Mouse (Mus musculus): Measurements from ENCODE around the gene Serinc5. TPM values are rescaled to one million over a fixed set of nuclear protein-coding genes. Genes with fewer than 3 reads are reported as not detected.
A peak's percentile ranks its signal among the peaks of the same experiment; 100 is the strongest.

The Serinc5 gene
- polyA plus RNA-seq, 1 experiment from 2014 or later, result 21.0 TPM

DNA sequence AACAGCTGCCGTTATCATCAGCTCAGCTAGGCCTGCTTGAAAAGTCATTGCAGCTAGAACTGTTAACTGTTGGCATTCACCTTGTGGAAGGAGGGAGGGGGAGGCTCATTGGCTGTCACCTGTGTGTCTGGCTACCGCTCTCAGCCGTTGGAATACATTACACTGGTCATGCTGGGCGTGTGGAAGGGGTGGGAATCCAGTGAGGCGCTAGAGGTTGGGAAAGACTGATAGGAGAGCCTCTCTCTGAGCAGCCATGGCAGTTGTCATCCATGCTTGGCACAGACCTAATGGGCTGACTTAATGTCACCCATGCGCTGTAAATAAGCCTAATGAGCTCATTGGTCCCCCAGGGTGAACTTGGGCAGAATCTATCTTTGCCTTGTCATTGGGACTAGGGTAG, 120.9 kb downstream of the Serinc5 start:
- Histone ChIP-seq H3K27me3 (ENCODE audit: control insufficient read depth, insufficient read depth, low read length) (no peaks in the 10 kb centered on the region), H3K4me3 (ENCODE audit: low read depth, low read length) (no peak overlapping the region), H3K36me3 (ENCODE audit: control insufficient read depth, insufficient read depth, low read length) (no peaks in the 10 kb centered on the region), H3K9me3 (ENCODE audit: control insufficient read depth, low read length) (no peaks in the 10 kb centered on the region), H3K4me2 (ENCODE audit: low read depth) (no peak overlapping the region), H3K9ac (ENCODE audit: low read length) (no peak overlapping the region), H3K4me1 (ENCODE audit: control insufficient read depth, insufficient read depth, low read length) (peaks cover 4% of the 10 kb centered on the region; the same call in 1 of the 2 replicates), H3K27ac (ENCODE audit: low read depth, low read length) (no peak overlapping the region)
- DNase-seq (ENCODE audit: low spot score) (no peak), ATAC-seq (ENCODE audit: insufficient read depth, low FRiP score, low TSS enrichment) (no peak)
- WGBS, result 75% methylated on average over 6 of the region's 6 CpGs

DNA sequence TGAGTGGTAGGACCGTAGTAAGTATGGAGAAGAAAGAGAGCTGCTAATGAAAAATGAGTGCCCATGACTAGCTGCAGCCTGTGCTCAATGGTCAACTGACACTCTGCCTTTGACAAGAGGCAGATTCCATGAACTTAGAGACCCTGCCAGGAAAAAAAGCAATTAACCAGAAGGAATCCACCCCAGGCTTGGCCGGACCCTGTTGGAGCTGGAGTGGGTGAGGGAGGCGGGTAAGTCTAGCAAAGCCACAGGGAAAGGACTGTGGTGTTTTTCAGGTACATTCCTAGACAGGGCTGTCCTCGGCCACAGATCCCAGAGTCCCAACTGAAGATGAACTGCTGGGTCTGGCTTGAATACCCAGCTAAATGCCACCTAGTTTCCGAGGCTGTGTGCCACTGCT, 121.9 kb downstream of the Serinc5 start:
- 87% methylated on average over 5 of the region's 5 CpGs for WGBS
- ATAC-seq (ENCODE audit: insufficient read depth, low FRiP score, low TSS enrichment), result no peak
- H3K4me2 ChIP-seq (ENCODE audit: low read depth), result no peak overlapping the region
- no peaks in the 10 kb centered on the region for H3K9me3 ChIP-seq (ENCODE audit: control insufficient read depth, low read length)
- no peaks in the 10 kb centered on the region for H3K27me3 ChIP-seq (ENCODE audit: control insufficient read depth, insufficient read depth, low read length)
- H3K9ac ChIP-seq (ENCODE audit: low read length), result no peak overlapping the region
- H3K4me3 ChIP-seq (ENCODE audit: low read depth, low read length), result no peak overlapping the region
- no peaks in the 10 kb centered on the region for H3K36me3 ChIP-seq (ENCODE audit: control insufficient read depth, insufficient read depth, low read length)
- DNase-seq (ENCODE audit: low spot score), result no peak
- peaks cover 4% of the 10 kb centered on the region; the same call in 1 of the 2 replicates for H3K4me1 ChIP-seq (ENCODE audit: control insufficient read depth, insufficient read depth, low read length)
- H3K27ac ChIP-seq (ENCODE audit: low read depth, low read length), result no peak overlapping the region

DNA sequence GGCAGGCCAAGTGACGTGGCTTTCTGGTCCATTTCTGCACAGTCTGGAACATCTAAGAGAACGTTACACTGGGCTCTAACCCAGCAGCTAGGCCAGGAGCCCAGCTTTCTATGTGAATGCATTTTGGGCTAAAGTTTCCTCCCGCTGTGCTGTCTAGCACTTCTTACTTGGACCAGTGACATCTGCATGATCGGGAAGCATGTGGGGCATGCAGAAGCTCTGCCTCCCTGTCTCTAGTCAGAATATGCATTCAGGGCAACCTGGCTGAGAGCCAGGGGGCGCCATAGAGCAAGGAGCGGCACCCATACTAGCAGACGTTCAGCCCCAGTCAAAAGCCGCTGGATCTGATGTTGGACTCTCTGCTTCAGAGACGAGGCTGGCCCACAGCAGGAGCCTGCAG, 122.4 kb downstream of the Serinc5 start:
- H3K9me3 ChIP-seq (ENCODE audit: control insufficient read depth, low read length), result no peaks in the 10 kb centered on the region
- 45% methylated on average over 9 of the region's 9 CpGs for WGBS
- H3K4me3 ChIP-seq (ENCODE audit: low read depth, low read length), result no peak overlapping the region
- peaks cover 4% of the 10 kb centered on the region; the same call in 1 of the 2 replicates for H3K4me1 ChIP-seq (ENCODE audit: control insufficient read depth, insufficient read depth, low read length)
- DNase-seq (ENCODE audit: low spot score) (peak; percentile 54), ATAC-seq (ENCODE audit: insufficient read depth, low FRiP score, low TSS enrichment) (no peak)
- no peak overlapping the region for H3K4me2 ChIP-seq (ENCODE audit: low read depth)
- H3K36me3 ChIP-seq (ENCODE audit: control insufficient read depth, insufficient read depth, low read length), result no peaks in the 10 kb centered on the region
- H3K27me3 ChIP-seq (ENCODE audit: control insufficient read depth, insufficient read depth, low read length), result no peaks in the 10 kb centered on the region
- H3K9ac ChIP-seq (ENCODE audit: low read length), result no peak overlapping the region
- H3K27ac ChIP-seq (ENCODE audit: low read depth, low read length), result no peak overlapping the region

DNA sequence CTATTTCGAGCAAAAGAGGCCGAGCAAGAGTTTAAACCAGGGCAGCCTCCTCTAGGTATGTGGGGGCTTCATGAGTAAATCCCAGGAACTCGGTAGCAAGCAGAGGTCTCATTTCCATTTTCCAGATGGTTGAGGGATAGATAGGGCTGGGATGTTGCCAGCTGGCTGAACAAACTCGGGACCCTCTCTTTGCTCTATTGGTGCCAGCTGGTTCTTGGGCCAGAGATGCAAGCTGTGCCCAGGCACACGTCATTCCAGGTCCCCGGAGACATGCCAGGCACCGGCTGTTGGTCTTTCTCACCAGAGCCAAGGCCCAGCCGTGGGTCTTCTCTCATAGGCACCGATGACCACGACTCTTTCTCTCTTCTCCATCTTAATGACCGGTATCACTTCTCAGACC, 122.8 kb downstream of the Serinc5 start:
- Histone ChIP-seq H3K27me3 (ENCODE audit: control insufficient read depth, insufficient read depth, low read length) (no peaks in the 10 kb centered on the region), H3K4me2 (ENCODE audit: low read depth) (no peak overlapping the region), H3K27ac (ENCODE audit: low read depth, low read length) (no peak overlapping the region), H3K9me3 (ENCODE audit: control insufficient read depth, low read length) (no peaks in the 10 kb centered on the region), H3K4me1 (ENCODE audit: control insufficient read depth, insufficient read depth, low read length) (peaks cover 4% of the 10 kb centered on the region; the same call in 1 of the 2 replicates), H3K9ac (ENCODE audit: low read length) (no peak overlapping the region), H3K4me3 (ENCODE audit: low read depth, low read length) (no peak overlapping the region), H3K36me3 (ENCODE audit: control insufficient read depth, insufficient read depth, low read length) (no peaks in the 10 kb centered on the region)
- DNase-seq (ENCODE audit: low spot score) (no peak), ATAC-seq (ENCODE audit: insufficient read depth, low FRiP score, low TSS enrichment) (no peak)
- 84% methylated on average over 11 of the region's 11 CpGs for WGBS

DNA sequence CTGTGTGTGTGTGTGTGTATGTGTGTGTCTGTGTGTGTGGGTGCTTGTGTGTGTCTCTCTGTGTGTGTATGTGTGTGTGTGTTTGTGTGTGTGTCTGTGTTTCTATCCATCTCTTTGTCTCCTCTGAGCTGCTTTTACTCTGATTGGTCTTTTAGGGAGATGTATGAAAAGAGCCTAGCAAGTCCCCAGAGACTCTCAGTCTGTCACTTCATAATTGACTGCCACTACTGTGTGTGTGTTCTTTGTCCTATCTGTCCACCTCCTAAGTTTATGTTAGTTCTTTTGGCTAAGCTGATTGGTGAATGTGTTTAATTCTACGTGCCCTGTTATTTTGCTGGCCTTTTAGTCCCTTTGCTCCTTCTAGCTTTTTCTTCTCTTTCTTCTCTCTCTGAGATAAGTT, 124.8 kb downstream of the Serinc5 start:
- no peak for DNase-seq (ENCODE audit: low spot score)
- H3K27ac ChIP-seq (ENCODE audit: low read depth, low read length), result no peak overlapping the region
- ATAC-seq (ENCODE audit: insufficient read depth, low FRiP score, low TSS enrichment), result peak; percentile 60
- H3K36me3 ChIP-seq (ENCODE audit: control insufficient read depth, insufficient read depth, low read length), result no peaks in the 10 kb centered on the region
- no peaks in the 10 kb centered on the region for H3K9me3 ChIP-seq (ENCODE audit: control insufficient read depth, low read length)
- no peak overlapping the region for H3K4me2 ChIP-seq (ENCODE audit: low read depth)
- H3K27me3 ChIP-seq (ENCODE audit: control insufficient read depth, insufficient read depth, low read length), result no peaks in the 10 kb centered on the region
- H3K9ac ChIP-seq (ENCODE audit: low read length), result no peak overlapping the region
- H3K4me1 ChIP-seq (ENCODE audit: control insufficient read depth, insufficient read depth, low read length), result peaks cover 4% of the 10 kb centered on the region; the same call in 1 of the 2 replicates
- H3K4me3 ChIP-seq (ENCODE audit: low read depth, low read length), result no peak overlapping the region
- WGBS, result 44% methylated on average over 1 of the region's 1 CpGs

DNA sequence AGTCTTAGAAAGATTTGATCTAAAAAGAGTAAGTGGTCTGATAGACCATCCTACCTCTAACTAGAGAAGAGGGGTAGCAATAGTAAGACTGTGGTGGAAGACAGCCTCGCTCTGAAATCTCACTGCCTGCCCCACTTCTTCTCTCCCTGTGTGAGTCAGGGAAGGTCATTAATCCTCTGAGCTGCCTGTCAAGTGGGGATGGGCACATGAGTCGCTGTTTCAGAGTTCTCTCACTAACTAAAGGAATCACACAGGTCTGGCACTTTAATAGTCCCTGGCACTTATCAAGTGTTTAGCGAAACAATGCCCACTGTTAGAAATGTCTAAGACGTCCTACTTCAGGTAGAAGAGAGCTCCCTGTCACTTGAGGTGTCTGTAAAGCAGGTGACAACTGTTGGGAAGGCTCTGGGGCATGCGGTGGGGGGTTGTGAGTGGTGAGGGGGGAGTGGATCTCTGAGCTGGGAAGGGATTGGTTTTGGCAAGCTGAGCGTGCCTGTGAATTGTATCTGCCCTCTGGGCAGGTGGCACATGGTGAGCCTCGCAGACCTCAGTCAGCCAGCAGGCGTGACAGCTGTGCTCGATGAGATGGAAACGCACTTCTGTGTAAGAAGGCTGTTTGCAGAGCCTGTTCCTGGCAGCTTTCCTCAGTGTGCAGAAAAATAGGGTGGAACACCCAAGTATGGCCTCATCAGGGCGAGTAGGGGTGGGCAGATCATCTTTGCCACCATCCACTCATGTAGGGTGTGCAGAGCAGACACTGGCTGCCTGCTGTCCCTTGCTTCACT, 125.8 kb downstream of the Serinc5 start:
- peak; percentile 66 for ATAC-seq (ENCODE audit: insufficient read depth, low FRiP score, low TSS enrichment)
- peak; percentile 55 for DNase-seq (ENCODE audit: low spot score)
- Histone ChIP-seq H3K27ac (ENCODE audit: low read depth, low read length) (peak overlapping the region; percentile 14; the same call in 1 of the 2 replicates), H3K36me3 (ENCODE audit: control insufficient read depth, insufficient read depth, low read length) (no peaks in the 10 kb centered on the region), H3K4me3 (ENCODE audit: low read depth, low read length) (no peak overlapping the region), H3K9ac (ENCODE audit: low read length) (no peak overlapping the region), H3K27me3 (ENCODE audit: control insufficient read depth, insufficient read depth, low read length) (no peaks in the 10 kb centered on the region), H3K9me3 (ENCODE audit: control insufficient read depth, low read length) (no peaks in the 10 kb centered on the region), H3K4me1 (ENCODE audit: control insufficient read depth, insufficient read depth, low read length) (peaks cover 4% of the 10 kb centered on the region; the same call in 1 of the 2 replicates), H3K4me2 (ENCODE audit: low read depth) (no peak overlapping the region)
- WGBS, result 44% methylated on average over 11 of the region's 11 CpGs

DNA sequence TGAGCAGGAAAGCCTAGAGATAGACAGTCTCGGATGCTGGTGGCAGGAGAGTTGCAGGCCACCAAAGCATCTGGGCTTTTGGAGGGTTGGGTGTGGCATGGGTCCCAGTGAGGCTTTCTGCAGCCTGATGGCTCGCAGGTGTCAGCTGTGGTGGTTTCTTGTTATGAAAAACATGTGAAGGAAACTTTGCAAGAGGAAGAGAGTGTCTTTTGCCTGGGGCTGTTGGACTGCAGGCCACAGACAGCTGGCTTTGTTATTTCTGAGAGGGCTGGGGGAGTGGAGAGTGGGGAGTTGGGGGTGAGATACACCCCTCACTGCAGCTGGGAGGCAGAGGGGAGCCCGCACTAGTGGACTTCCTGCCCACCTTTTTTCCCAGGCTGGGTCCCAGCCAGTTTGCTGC, 127.9 kb downstream of the Serinc5 start:
- Histone ChIP-seq H3K4me2 (ENCODE audit: low read depth) (no peak overlapping the region), H3K9me3 (ENCODE audit: control insufficient read depth, low read length) (no peaks in the 10 kb centered on the region), H3K4me3 (ENCODE audit: low read depth, low read length) (no peak overlapping the region), H3K27me3 (ENCODE audit: control insufficient read depth, insufficient read depth, low read length) (no peaks in the 10 kb centered on the region), H3K9ac (ENCODE audit: low read length) (no peak overlapping the region), H3K36me3 (ENCODE audit: control insufficient read depth, insufficient read depth, low read length) (no peaks in the 10 kb centered on the region), H3K27ac (ENCODE audit: low read depth, low read length) (no peak overlapping the region), H3K4me1 (ENCODE audit: control insufficient read depth, insufficient read depth, low read length) (peaks cover 4% of the 10 kb centered on the region; the same call in 1 of the 2 replicates)
- DNase-seq (ENCODE audit: low spot score) (no peak), ATAC-seq (ENCODE audit: insufficient read depth, low FRiP score, low TSS enrichment) (no peak)
- 74% methylated on average over 3 of the region's 3 CpGs for whole genome bisulfite sequencing

DNA sequence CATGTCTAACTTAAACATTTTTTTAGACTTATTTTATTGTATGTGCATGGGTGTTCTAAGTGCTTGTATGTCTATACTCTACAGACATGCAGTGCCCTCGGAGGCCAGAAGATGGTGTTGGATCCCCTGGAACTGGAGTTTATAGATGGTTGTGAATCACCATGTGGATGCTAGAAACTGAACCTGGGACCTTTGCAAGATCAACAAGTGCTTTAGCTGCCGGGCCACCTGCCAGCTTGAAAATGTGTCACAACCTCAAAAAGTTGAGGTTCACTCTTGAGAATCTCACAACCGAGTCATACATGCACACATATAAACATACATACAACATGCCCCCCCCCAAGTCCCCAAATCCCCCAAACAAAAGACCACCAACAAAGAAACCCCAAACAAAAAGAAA, 129.0 kb downstream of the Serinc5 start:
- no peak overlapping the region for H3K9ac ChIP-seq (ENCODE audit: low read length)
- no peaks in the 10 kb centered on the region for H3K9me3 ChIP-seq (ENCODE audit: control insufficient read depth, low read length)
- H3K4me2 ChIP-seq (ENCODE audit: low read depth), result no peak overlapping the region
- H3K27ac ChIP-seq (ENCODE audit: low read depth, low read length), result no peak overlapping the region
- H3K4me3 ChIP-seq (ENCODE audit: low read depth, low read length), result no peak overlapping the region
- H3K27me3 ChIP-seq (ENCODE audit: control insufficient read depth, insufficient read depth, low read length), result no peaks in the 10 kb centered on the region
- H3K4me1 ChIP-seq (ENCODE audit: control insufficient read depth, insufficient read depth, low read length), result peaks cover 4% of the 10 kb centered on the region; the same call in 1 of the 2 replicates
- ATAC-seq (ENCODE audit: insufficient read depth, low FRiP score, low TSS enrichment) (no peak), DNase-seq (ENCODE audit: low spot score) (no peak)
- WGBS, result 88% methylated on average over 3 of the region's 3 CpGs
- H3K36me3 ChIP-seq (ENCODE audit: control insufficient read depth, insufficient read depth, low read length), result no peaks in the 10 kb centered on the region

DNA sequence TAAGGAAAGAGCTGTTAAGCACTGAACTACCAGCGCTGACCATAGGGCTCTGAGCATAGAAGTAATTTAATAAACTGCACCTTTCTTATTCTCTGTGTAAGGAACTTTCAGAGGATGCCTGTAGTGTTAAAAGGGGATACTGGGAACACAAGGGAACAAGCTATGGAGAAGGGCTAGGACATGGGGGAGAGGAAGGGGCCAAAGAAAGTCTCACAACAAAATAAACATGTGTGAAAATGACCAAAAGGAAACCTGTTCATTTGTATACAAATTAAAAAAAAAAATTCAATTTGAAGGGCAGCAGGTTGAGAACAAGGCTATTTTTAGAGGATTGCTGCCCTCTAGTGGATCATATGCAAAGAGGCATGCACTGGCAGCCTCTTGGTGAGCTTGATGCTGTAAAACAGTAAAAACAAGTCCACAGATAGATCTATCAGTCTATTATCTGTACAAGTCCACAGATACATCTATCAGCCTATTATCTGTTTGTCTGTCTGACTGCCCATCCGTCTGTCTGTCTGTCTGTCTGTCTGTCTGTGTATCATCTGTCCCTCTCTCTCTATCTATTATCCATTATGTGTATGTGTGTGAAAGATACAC, 129.9 kb downstream of the Serinc5 start:
- no peak overlapping the region for H3K4me3 ChIP-seq (ENCODE audit: low read depth, low read length)
- peaks cover 4% of the 10 kb centered on the region; the same call in 1 of the 2 replicates for H3K4me1 ChIP-seq (ENCODE audit: control insufficient read depth, insufficient read depth, low read length)
- no peak overlapping the region for H3K9ac ChIP-seq (ENCODE audit: low read length)
- H3K4me2 ChIP-seq (ENCODE audit: low read depth), result no peak overlapping the region
- no peaks in the 10 kb centered on the region for H3K36me3 ChIP-seq (ENCODE audit: control insufficient read depth, insufficient read depth, low read length)
- no peaks in the 10 kb centered on the region for H3K9me3 ChIP-seq (ENCODE audit: control insufficient read depth, low read length)
- ATAC-seq (ENCODE audit: insufficient read depth, low FRiP score, low TSS enrichment), result 0 out of 2 replicates have a peak, but pooled peaks have one; percentile 35
- H3K27ac ChIP-seq (ENCODE audit: low read depth, low read length), result no peak overlapping the region
- 12% methylated on average over 2 of the region's 2 CpGs for whole genome bisulfite sequencing
- no peaks in the 10 kb centered on the region for H3K27me3 ChIP-seq (ENCODE audit: control insufficient read depth, insufficient read depth, low read length)
- DNase-seq (ENCODE audit: low spot score), result no peak
